Mouse (Mus musculus): ENCODE measurements around the gene Ptpn11. TPM values are rescaled to one million over a fixed set of nuclear protein-coding genes. Genes with fewer than 3 reads are reported as not detected.

The Ptpn11 gene
- polyA plus RNA-seq, 1 experiment from 2014 or later, result 21.5 TPM

GRCm38 (mm10) chr5:121087733-121088132, 103.5 kb downstream of the Ptpn11 start:
- no peak overlapping the region for H3K27ac ChIP-seq (ENCODE audit: low read depth, low read length)
- no peak overlapping the region for H3K4me2 ChIP-seq
- H3K9me3 ChIP-seq (ENCODE audit: control insufficient read depth, low read length), result no peaks in the 10 kb centered on the region
- no peaks in the 10 kb centered on the region for H3K4me1 ChIP-seq (replicated peaks; ENCODE audit: control insufficient read depth, insufficient read depth, low read length)
- no peaks in the 10 kb centered on the region for H3K27me3 ChIP-seq (replicated peaks; ENCODE audit: control insufficient read depth, insufficient read depth, low read length)
- no peak for DNase-seq (ENCODE audit: low spot score)
- WGBS, result 58% methylated on average over 7 of the region's 7 CpGs
- no peaks in the 10 kb centered on the region for H3K36me3 ChIP-seq (ENCODE audit: control insufficient read depth, insufficient read depth, low read length)
- no peak overlapping the region for H3K4me3 ChIP-seq (ENCODE audit: low read depth, low read length)
- no peak overlapping the region for H3K9ac ChIP-seq (ENCODE audit: low read depth, low read length)
- ATAC-seq (replicated peaks; ENCODE audit: low FRiP score), result no peak

DNA sequence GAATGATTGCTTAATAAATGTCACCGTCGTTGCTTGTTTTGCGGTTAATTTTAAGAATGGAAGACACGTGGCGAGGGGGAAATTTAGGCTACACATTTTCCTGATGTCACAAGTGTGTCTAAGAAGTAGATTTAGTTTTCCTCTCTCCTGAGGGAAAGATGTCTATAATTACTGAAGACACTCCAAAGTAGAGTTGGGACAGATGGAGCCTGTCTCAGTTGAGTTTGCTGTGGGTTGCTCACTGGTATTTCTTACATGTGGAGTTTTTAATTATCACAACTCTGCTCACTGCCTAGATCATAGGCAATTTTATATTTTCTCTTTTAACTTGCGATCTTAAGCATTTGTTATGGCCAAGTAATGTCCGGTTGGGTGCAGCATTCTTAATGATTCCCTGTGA, 108.6 kb downstream of the Ptpn11 start:
- ATAC-seq (replicated peaks; ENCODE audit: low FRiP score), result no peak
- H3K4me1 ChIP-seq (replicated peaks; ENCODE audit: control insufficient read depth, insufficient read depth, low read length), result no peaks in the 10 kb centered on the region
- 92% methylated on average over 7 of the region's 7 CpGs for WGBS
- DNase-seq (ENCODE audit: low spot score), result no peak
- H3K9me3 ChIP-seq (ENCODE audit: control insufficient read depth, low read length), result no peaks in the 10 kb centered on the region
- H3K4me2 ChIP-seq, result no peak overlapping the region
- no peak overlapping the region for H3K9ac ChIP-seq (ENCODE audit: low read depth, low read length)
- H3K27me3 ChIP-seq (replicated peaks; ENCODE audit: control insufficient read depth, insufficient read depth, low read length), result no peaks in the 10 kb centered on the region
- H3K36me3 ChIP-seq (ENCODE audit: control insufficient read depth, insufficient read depth, low read length), result no peaks in the 10 kb centered on the region
- H3K4me3 ChIP-seq (ENCODE audit: low read depth, low read length), result no peak overlapping the region
- H3K27ac ChIP-seq (ENCODE audit: low read depth, low read length), result no peak overlapping the region

DNA sequence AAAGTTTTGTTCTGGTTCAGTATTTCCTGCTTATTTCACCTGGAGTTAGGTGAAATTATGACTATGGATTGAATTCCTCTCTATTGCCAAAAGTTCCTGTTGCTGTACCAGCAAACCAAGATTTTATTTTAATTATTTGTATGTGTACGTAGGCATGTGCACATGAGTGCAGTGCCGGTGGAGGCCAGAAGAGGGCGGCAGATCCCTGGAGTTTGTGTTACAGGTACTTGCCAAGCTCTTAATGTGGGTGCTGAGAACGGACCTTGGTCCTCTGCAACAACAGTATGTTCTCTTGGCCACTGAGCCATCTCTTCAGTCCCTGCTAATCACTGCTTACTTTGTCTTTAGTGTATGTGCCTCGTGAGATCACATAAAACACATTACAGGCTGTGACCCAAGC, 109.4 kb downstream of the Ptpn11 start:
- H3K4me3 ChIP-seq (ENCODE audit: low read depth, low read length), result no peak overlapping the region
- no peak for ATAC-seq (replicated peaks; ENCODE audit: low FRiP score)
- no peaks in the 10 kb centered on the region for H3K36me3 ChIP-seq (ENCODE audit: control insufficient read depth, insufficient read depth, low read length)
- no peaks in the 10 kb centered on the region for H3K27me3 ChIP-seq (replicated peaks; ENCODE audit: control insufficient read depth, insufficient read depth, low read length)
- no peaks in the 10 kb centered on the region for H3K4me1 ChIP-seq (replicated peaks; ENCODE audit: control insufficient read depth, insufficient read depth, low read length)
- H3K27ac ChIP-seq (ENCODE audit: low read depth, low read length), result no peak overlapping the region
- 73% methylated on average over 5 of the region's 5 CpGs for WGBS
- H3K9ac ChIP-seq (ENCODE audit: low read depth, low read length), result no peak overlapping the region
- H3K4me2 ChIP-seq, result no peak overlapping the region
- DNase-seq (ENCODE audit: low spot score), result no peak
- H3K9me3 ChIP-seq (ENCODE audit: control insufficient read depth, low read length), result no peaks in the 10 kb centered on the region

Other genes with a start within 250 kb of the Ptpn11 start
- not detected in 2 replicates for gene Rph3a, start 181.3 kb downstream of the Ptpn11 start, polyA plus RNA-seq (2014; fragmentation: Nextera tagmentation; extraction: Ambion mirVana)
- gene Rpl6, start 13.1 kb upstream of the Ptpn11 start, polyA plus RNA-seq (2014; fragmentation: Nextera tagmentation; extraction: Ambion mirVana), result 959 and 1,036 TPM in 2 replicates
- gene Hectd4, start 28.8 kb upstream of the Ptpn11 start, polyA plus RNA-seq (2014; fragmentation: Nextera tagmentation; extraction: Ambion mirVana), result 11.8 and 16.3 TPM in 2 replicates
- gene Trafd1, start 194.2 kb upstream of the Ptpn11 start, polyA plus RNA-seq (2014; fragmentation: Nextera tagmentation; extraction: Ambion mirVana), result 36.7 and 38.6 TPM in 2 replicates
- 59.5 and 64.2 TPM in 2 replicates for gene Naa25, start 206.5 kb upstream of the Ptpn11 start, polyA plus RNA-seq (2014; fragmentation: Nextera tagmentation; extraction: Ambion mirVana)

All from liver, embryonic 11.5 days (tissue).